Mouse (Mus musculus): ENCODE measurements at regions not wholly inside any gene's neighbourhood (a gene's known extent, or its start where the extent isn't known, plus 50 kb on each side); places are given as distances from the start of the nearest gene placed in this dataset.

DNA sequence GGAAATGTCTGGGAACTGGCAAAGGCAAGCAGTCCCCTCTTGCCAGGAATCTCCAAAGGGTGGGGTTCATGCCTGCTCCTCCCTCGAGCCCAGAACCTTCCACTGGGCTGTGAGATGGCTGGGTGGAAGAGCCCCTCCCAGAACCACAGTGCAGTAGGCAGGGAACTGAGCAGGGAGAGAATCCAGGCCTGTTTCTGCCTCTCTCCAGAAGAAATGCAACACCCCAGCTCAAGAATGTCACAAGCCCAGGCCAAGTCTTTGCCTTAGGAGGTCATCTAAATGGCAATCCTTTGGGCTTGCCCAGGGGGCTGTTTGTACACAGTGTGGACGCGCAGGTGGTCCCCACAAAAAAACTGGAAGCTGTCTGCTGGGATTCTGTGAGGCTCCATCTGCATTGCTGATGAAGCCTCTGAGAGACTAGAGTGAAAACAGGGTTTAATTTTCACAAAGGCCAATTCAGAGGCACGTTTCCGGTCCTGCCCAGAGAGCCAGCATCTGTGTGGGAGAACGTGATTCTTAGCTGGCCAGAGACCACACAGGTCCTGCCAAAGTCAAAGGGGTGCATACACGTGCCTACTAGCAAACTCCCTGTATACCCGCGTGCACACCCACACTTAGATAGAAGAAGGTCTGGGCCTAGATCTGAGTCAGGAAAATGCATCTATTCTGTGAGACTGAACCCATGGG is 129.0 kb downstream of the Hmg20a start:
- Histone ChIP-seq H3K27me3 (ENCODE audit: low read depth, poor library complexity, severe bottlenecking) (peaks cover 23% of the 10 kb centered on the region), H3K27ac (peak overlapping the region; percentile 46; the same call in 1 of the 2 replicates), H3K4me3 (no peak overlapping the region), H3K9me3 (replicated peaks) (no peaks in the 10 kb centered on the region), H3K36me3 (no peaks in the 10 kb centered on the region), H3K4me1 (peaks cover 46% of the 10 kb centered on the region)
- 67% methylated on average over 9 of the region's 9 CpGs for WGBS
- DNase-seq (ENCODE audit: low spot score) = no peak

DNA sequence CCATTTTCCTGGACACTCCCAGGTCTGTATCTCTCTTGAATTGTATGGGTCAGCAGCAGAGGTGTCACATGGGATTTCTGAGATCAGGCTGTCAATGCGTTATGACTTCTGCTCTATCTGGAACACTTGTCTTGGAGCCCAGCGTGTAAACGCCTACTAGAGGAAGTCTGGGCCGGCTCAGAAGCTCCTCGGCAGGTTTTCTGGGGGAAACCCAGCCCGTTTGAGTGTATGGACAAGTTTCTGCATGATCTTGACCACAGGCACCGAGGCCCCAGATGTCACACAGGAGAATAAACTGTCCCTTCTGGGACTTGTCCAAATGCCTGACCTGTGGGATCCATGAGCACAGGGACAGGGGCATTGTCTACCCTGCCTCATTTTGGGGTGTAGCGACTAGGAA is 131.4 kb downstream of the Hmg20a start:
- Histone ChIP-seq H3K36me3 (no peaks in the 10 kb centered on the region), H3K4me3 (no peak overlapping the region), H3K9me3 (replicated peaks) (no peaks in the 10 kb centered on the region), H3K4me1 (peaks cover 69% of the 10 kb centered on the region), H3K27me3 (ENCODE audit: low read depth, poor library complexity, severe bottlenecking) (peaks cover 18% of the 10 kb centered on the region; the same call in 1 of the 2 replicates), H3K27ac (peak overlapping the region; percentile 25; the same call in 1 of the 2 replicates)
- DNase-seq (ENCODE audit: low spot score) = no peak
- WGBS = 69% methylated on average over 8 of the region's 8 CpGs

DNA sequence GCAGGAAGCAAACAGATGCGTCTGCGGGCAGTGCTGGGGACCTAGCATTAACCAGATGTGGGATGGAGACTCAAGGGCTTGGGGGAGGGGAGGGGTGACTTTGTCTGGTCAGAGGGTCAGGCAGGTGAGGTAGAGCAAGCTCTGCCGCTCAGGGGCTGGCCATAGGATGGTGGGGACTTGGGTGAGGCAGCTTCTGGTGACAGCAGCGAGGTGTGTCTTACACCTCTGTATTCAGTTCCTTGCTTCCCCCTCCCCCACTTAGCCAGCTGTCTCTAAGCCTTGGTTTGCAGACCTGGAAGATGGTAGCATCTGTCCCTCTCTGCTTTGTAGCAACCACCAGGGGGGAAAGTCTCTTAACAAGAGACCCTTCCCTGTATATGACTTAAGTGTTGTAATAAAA is 131.8 kb downstream of the Hmg20a start:
- H3K4me3 ChIP-seq = no peak overlapping the region
- no peaks in the 10 kb centered on the region for H3K9me3 ChIP-seq (replicated peaks)
- no peaks in the 10 kb centered on the region for H3K36me3 ChIP-seq
- 42% methylated on average over 4 of the region's 4 CpGs for WGBS
- DNase-seq (ENCODE audit: low spot score) = no peak
- H3K27me3 ChIP-seq (ENCODE audit: low read depth, poor library complexity, severe bottlenecking) = peaks cover 18% of the 10 kb centered on the region; the same call in 1 of the 2 replicates
- H3K4me1 ChIP-seq = peaks cover 66% of the 10 kb centered on the region
- peak overlapping the region; percentile 25; the same call in 1 of the 2 replicates for H3K27ac ChIP-seq

DNA sequence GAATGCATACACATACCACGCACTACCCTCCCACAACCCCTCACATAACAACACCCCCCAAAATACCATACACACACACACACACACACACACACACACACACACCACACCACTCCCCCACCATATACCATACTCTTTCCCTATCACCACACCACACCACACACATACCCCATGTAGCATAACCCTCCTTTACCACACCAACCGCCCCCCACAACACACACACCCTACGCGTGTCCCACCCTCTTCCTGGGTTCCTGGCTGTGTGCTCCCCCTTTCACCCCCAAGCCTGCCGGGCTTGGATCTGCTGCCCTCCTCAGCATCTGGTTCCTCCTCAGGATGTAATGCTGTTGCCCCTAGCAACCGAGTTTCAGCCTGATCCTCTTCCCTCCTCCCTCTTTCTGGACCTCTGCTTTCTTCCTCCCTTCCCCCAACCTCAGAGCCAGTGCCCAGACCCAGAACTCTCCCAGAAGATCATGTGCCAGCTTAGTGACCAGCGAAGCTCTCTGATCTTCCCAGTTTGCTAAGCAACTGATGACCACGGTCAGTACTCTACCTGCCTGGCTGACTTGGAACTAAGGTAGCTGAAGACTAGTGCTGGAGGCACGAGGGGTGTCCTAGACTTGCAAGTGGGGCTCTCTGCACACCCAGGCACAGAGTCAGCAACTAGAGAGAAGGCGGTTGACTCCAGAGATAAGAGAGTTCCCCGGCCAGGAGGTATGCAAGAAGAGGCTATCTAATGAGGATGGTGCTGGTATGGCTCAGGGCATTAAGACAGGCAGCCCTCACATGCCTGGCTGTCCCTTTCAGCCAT is 133.2 kb downstream of the Hmg20a start:
- H3K4me1 ChIP-seq = peaks cover 78% of the 10 kb centered on the region
- no peaks in the 10 kb centered on the region for H3K9me3 ChIP-seq (replicated peaks)
- H3K27ac ChIP-seq = peak overlapping the region; percentile 57; the same call in 1 of the 2 replicates
- 69% methylated on average over 11 of the region's 11 CpGs for WGBS
- no peaks in the 10 kb centered on the region for H3K36me3 ChIP-seq
- no peak for DNase-seq (ENCODE audit: low spot score)
- H3K4me3 ChIP-seq = no peak overlapping the region
- H3K27me3 ChIP-seq (ENCODE audit: low read depth, poor library complexity, severe bottlenecking) = peaks cover 18% of the 10 kb centered on the region; the same call in 1 of the 2 replicates

DNA sequence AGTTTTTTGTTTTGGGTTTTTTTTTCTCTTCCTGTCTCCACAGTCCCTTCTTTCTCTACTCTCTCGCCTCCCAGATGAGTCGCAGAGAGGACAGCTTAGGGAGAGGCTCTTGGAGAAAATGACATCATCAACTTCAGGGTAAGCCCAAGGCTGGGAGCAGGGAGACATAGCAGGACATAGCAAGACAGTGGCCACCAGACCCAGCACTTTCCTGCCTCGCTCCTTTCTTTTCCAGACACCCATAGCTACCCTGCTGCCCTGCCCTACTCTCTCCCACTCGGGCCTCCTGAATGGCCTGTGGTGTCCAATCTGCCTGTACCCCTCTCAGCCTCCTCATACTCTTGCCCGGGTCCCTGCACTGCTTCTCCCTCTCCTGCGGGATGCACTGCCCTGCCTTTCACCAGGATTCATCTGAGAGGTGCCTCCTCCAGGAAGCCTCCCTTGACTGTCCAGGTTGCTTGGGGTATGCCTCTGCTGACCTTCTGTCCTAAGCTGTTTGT is 133.8 kb downstream of the Hmg20a start:
- DNase-seq (ENCODE audit: low spot score) = no peak
- peaks cover 18% of the 10 kb centered on the region; the same call in 1 of the 2 replicates for H3K27me3 ChIP-seq (ENCODE audit: low read depth, poor library complexity, severe bottlenecking)
- no peaks in the 10 kb centered on the region for H3K9me3 ChIP-seq (replicated peaks)
- H3K27ac ChIP-seq = 0 out of 2 replicates have a peak overlapping the region, but pooled peaks have one; percentile 57
- no peak overlapping the region for H3K4me3 ChIP-seq
- H3K4me1 ChIP-seq = peaks cover 82% of the 10 kb centered on the region
- H3K36me3 ChIP-seq = no peaks in the 10 kb centered on the region
- WGBS = 67% methylated on average over 6 of the region's 6 CpGs

DNA sequence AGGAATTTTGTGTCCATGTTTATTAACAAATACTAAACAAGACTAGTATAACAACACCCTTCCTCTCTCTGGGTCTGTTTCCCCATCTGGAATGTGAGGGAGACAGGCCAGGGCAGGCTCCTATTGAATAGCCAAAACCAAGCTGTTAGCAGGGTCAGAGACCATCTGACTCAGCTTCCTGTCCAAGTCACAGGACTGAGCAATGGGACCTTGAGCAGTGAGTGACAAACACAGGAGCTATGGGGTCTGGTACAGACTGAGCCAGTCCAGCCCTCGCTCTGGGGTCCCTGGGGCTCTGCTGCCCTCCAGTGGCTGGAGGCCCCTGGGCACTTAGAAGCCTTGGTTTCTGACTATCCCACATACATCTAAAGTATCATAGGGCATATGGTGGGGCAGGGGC is 134.4 kb downstream of the Hmg20a start:
- 0% methylated on average over 1 of the region's 1 CpGs for WGBS
- Histone ChIP-seq H3K4me1 (peaks cover 83% of the 10 kb centered on the region), H3K4me3 (no peak overlapping the region), H3K27ac (no peak overlapping the region), H3K27me3 (ENCODE audit: low read depth, poor library complexity, severe bottlenecking) (peaks cover 20% of the 10 kb centered on the region), H3K36me3 (no peaks in the 10 kb centered on the region), H3K9me3 (replicated peaks) (no peaks in the 10 kb centered on the region)
- DNase-seq (ENCODE audit: low spot score) = peak; percentile 86

DNA sequence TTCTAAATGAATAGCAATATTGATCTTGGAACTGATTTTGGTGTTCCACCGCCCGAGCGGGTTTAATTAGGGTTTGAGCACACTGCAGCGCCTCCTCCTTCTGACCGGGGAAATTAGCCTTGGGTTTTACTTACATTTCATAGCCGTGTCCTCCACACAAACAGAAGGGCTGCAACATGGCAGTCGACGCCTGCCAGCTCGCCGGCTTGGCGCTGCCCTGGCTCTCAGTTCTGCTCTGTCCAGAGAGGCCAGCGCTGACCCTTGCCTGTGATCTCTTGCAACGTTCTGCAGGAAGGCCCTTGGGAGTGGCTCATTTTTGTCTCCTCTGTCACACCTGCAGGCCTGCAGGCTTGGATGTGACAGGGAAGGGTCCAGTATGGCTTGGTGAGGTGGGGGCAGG is 135.2 kb downstream of the Hmg20a start:
- WGBS = 66% methylated on average over 13 of the region's 13 CpGs
- H3K4me1 ChIP-seq = peaks cover 86% of the 10 kb centered on the region
- H3K27me3 ChIP-seq (ENCODE audit: low read depth, poor library complexity, severe bottlenecking) = peaks cover 22% of the 10 kb centered on the region
- DNase-seq (ENCODE audit: low spot score) = no peak
- no peaks in the 10 kb centered on the region for H3K9me3 ChIP-seq (replicated peaks)
- 0 out of 2 replicates have a peak overlapping the region, but pooled peaks have one; percentile 7 for H3K4me3 ChIP-seq
- H3K36me3 ChIP-seq = no peaks in the 10 kb centered on the region
- H3K27ac ChIP-seq = peak overlapping the region; percentile 68

DNA sequence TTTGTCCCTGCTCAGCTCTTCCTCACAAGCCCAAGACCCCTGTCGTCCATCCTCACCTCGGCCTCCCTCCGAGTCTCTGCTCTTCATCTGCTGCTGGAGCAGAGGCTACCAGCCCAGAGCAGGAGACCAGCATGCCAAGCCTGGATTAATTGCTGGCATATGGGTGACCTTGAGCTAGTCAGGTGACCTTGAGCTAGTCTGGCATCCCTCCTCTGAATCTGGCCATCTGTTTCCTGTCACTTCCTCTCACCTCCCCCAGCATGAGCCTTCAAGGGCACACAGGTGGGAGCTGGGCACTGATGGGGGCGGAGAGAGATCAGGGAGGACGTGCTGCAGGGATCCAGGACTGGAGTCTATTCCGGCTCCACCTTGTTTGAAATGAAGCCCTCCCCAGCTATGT is 135.7 kb downstream of the Hmg20a start:
- Histone ChIP-seq H3K36me3 (no peaks in the 10 kb centered on the region), H3K9me3 (replicated peaks) (no peaks in the 10 kb centered on the region), H3K4me1 (peaks cover 86% of the 10 kb centered on the region), H3K27ac (peak overlapping the region; percentile 68), H3K27me3 (ENCODE audit: low read depth, poor library complexity, severe bottlenecking) (peaks cover 17% of the 10 kb centered on the region), H3K4me3 (0 out of 2 replicates have a peak overlapping the region, but pooled peaks have one; percentile 7)
- DNase-seq (ENCODE audit: low spot score) = peak; percentile 53
- WGBS = 36% methylated on average over 6 of the region's 6 CpGs

DNA sequence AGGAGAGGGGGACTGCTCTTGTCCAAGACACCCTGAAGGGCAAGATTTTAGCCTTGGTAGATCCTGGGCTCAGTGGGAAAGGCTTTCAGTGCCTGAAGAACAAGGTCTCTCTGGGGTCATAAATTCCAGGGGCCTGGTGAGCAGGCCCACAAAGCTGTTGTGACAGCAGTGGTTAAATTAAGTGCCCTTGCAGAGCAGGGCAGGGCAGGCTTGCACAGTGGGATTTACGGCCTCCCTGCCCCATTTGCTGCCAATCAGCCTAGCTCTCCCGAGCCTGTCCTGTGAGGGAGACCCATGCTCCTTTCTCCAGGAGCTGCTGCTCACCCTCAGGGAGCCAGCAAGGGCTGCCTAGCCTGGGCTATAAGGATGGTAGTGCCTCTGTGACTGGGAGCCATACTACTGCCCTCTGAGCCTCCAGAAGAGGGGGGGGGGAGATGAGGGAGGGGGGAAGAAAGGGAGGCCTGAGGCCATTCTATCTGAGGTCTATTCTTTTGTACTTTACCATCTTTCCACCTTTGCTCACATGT is 141.3 kb downstream of the Hmg20a start:
- peaks cover 71% of the 10 kb centered on the region for H3K4me1 ChIP-seq
- no peak overlapping the region for H3K4me3 ChIP-seq
- no peaks in the 10 kb centered on the region for H3K9me3 ChIP-seq (replicated peaks)
- WGBS = 10% methylated on average over 2 of the region's 2 CpGs
- peaks cover 21% of the 10 kb centered on the region for H3K27me3 ChIP-seq (ENCODE audit: low read depth, poor library complexity, severe bottlenecking)
- DNase-seq (ENCODE audit: low spot score) = no peak
- no peaks in the 10 kb centered on the region for H3K36me3 ChIP-seq
- H3K27ac ChIP-seq = peak overlapping the region; percentile 21; the same call in 1 of the 2 replicates

DNA sequence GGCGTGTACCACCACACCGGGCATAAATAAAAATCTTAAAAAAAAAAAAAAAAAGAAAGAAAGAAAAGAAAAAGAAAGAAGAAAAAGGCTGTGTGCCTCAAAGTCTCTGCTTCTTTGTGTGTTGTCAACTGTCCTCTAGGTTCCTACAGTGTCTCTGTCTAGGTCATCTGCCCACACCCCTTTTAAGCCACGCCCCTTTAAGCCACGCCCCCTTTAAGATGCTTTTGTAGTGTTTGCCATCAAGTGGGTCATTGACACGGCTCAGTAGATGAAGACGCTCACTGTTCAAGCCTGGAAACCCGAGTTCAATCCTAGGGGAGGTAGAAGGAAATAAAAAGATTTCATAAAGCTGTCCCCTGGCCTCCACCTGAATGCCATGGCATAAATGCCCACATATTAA is 144.0 kb downstream of the Hmg20a start:
- Histone ChIP-seq H3K4me3 (no peak overlapping the region), H3K27me3 (ENCODE audit: low read depth, poor library complexity, severe bottlenecking) (peaks cover 21% of the 10 kb centered on the region), H3K36me3 (no peaks in the 10 kb centered on the region), H3K27ac (no peak overlapping the region), H3K4me1 (peaks cover 51% of the 10 kb centered on the region), H3K9me3 (replicated peaks) (no peaks in the 10 kb centered on the region)
- no peak for DNase-seq (ENCODE audit: low spot score)
- 72% methylated on average over 7 of the region's 7 CpGs for WGBS

DNA sequence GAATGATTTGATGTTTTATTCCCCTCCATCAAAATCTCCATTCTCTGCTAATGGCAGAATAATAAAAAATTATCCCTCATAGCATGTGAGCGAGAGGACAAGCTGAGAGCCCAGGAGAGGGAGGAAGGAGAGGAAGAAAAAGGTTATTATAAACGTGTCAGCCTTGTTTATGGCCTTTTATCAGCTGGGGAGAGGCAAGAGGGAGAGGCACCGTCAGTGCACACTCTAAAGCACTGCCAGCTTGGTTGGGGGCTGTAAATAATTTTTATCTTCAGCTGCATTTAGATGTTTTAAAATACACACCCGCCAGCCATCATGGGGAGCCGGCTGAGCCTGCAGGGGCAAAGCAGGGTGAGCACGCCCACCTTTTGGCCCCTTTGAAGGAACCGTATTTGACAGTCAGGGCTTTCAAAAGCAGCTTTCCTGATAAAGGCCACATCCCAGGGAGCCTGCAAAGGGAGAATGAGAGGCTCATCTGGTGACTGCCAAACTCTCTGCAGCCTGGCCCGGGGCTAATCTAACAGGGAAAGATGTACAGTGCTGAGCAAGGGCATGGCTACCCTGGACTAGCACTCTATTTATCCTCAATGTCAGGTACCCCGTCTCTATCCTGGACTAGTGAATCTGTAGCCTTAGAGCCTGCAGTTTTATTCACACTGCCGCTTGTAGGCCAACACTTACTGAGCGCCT is 145.8 kb downstream of the Hmg20a start:
- Histone ChIP-seq H3K27me3 (ENCODE audit: low read depth, poor library complexity, severe bottlenecking) (peaks cover 16% of the 10 kb centered on the region; the same call in 1 of the 2 replicates), H3K9me3 (replicated peaks) (no peaks in the 10 kb centered on the region), H3K4me1 (peaks cover 37% of the 10 kb centered on the region), H3K36me3 (no peaks in the 10 kb centered on the region), H3K4me3 (no peak overlapping the region), H3K27ac (no peak overlapping the region)
- WGBS = 12% methylated on average over 11 of the region's 11 CpGs
- DNase-seq (ENCODE audit: low spot score) = no peak

Data from limb, embryonic 10.5 days (tissue).